Mouse (Mus musculus) activated CD4-positive, CD25-positive, alpha-beta regulatory T cell, adult 4 months (primary cell): Measurements from ENCODE around the gene Cit. TPM values are rescaled to one million over a fixed set of nuclear protein-coding genes. Genes with fewer than 3 reads are reported as not detected.

Experiments
- ATAC-seq: one replicate; pipeline ENCODE4 v1.8.0; 2017
- polyA plus RNA-seq, 2 experiments: library from polyadenylated mRNA; unstranded; fragments of 100-300 nt; shearing (Covaris generic); gene quantifications; one replicate each; pipeline ENCODE4 v1.2.1; 2017

The Cit gene
- polyA plus RNA-seq, 2 experiments from 2014 or later: 7.2 to 10.2 TPM

- no peak for ATAC-seq
Measured at GRCm38 (mm10) chr5:116048321-116048720, 203.2 kb downstream of the Cit start.

- no peak for ATAC-seq
Measured at GRCm38 (mm10) chr5:116049821-116050220, 204.7 kb downstream of the Cit start.

GRCm38 (mm10) chr5:116052171-116052570 lies 207.1 kb downstream of the Cit start:
- no peak for ATAC-seq

- ATAC-seq: no peak
Measured at GRCm38 (mm10) chr5:116052826-116053225, 207.7 kb downstream of the Cit start.

Other genes with a start within 250 kb of the Cit start
- 1 to 10 TPM; 8.0 to 8.5 TPM for gene Rab35, start 213.4 kb upstream of the Cit start, polyA plus RNA-seq
- 10 to 100 TPM; 11.5 to 13.5 TPM for gene Bicdl1, start 113.7 kb upstream of the Cit start, polyA plus RNA-seq
- 10 to 100 TPM; 36.1 to 43.3 TPM for gene Prkab1, start 179.2 kb downstream of the Cit start, polyA plus RNA-seq
- not detected for gene Tmem233, start 238.0 kb downstream of the Cit start, polyA plus RNA-seq